Mouse (Mus musculus): ENCODE measurements around the gene Fam168b.

Gene Fam168b

DNA sequence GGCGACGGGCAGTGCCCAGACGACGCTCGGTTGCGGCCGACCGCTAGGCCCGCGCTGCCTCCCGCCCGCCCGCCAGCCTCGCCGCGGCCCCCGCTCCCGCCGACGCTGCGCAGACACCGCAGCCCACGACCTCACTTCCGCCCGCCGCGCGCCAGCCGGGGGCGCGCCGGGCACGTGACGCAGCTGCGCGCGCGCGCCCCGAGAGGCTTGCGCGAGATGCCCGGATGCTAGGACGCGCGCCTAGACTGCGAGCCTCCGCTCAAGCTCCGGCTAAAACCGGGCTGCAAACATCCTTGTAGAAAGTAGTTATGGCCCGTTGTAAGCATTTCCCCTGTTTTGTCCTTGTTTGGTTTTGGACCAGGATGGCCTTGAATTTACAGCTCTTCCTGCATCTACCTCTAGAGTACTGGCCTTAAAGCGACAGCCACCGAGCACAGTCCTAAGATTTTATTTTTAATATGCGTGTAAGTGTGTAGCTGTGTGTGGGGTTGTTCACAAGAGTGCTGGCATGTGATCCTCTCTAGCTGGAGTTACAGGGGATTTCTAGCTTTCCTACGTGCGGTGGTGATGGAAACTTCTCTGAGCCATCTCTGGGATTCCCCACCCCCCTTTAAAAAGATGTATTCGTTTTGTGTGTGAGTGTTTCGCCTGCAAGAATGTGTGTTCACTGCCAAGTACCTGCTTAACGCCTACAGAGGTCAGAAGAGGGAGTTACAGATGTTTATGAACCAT, at the start of gene Fam168b:
TSS of gene Fam168b (minus strand) at position 179 of the 732 bp plus-strand sequence.
- peak; percentile 90 to 95 for DNase-seq

DNA sequence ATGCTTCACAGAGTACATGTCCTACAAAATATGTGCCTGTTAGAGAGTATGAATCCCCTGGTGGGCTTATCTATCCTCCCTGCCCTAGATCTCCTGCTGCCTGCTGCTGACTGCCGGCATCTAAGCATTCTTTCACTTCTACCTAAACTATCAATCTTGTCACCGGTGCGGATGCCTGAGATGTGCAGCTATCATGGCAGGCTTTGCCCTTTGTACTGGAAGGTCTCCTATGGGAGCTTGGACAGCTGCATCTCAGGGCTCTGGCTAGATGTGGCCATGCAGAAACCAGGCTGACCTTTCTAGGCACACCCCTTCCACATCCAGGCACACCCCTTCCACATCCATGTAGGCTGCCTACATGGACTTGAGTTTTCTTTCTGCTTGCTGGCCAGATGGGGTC, 49.6 kb upstream of the Fam168b start:
- DNase-seq: no peak

DNA sequence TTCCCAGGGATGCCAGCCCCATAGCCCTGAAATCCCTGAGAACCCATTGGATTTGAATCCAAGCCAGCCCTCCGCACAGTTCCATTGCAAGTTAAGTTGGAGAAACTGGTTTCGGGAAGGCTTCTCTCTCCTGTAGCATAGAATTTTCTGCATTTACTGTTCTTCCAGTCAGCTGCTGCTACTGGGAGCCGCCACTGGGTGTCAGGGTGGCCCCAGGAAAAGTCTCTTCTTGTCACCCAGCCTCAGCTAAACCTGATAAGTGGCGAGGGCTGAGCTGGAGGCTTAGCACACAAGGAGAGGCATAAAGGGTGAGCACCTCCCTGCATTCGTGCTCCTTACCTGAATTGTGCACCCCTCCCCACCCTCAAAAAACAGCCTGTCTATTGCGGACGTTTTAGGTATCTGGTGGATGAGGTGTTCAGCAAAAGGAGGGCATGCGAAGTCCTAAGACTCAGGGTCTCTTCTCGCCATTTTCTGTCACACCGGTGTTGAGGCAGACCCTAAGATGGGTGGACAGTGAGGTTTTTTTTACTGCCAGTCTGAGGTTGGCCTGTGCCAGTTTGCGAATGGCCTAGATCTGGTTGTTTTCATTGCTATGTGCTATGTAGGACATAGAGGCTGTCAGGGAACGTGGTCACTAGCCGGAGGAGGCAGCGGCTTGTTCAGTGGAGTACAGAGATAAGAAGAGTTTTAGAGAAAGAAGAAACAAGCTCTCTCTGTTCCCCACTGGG, 48.9 kb upstream of the Fam168b start:
- DNase-seq: peak; percentile 66 to 73

DNA sequence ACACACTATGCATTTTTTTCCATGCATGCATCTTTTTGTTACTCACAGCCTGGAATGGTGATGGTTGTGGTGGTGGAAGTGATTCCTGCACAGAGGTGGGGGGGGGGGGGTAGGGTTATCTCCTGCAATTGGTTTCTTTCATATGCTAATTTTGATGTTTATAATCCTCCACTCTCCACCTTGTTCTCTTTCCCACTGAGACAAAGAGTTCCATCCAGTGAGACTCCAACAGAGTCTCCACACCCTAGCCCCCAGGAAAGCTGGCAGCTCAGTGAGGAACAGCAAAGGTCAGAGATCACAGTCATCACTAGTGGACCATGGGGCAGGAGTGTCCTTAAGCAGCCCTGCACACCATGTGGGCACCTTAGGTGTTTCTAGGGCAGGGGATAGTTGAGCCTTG, 40.9 kb upstream of the Fam168b start:
- DNase-seq: no peak

DNA sequence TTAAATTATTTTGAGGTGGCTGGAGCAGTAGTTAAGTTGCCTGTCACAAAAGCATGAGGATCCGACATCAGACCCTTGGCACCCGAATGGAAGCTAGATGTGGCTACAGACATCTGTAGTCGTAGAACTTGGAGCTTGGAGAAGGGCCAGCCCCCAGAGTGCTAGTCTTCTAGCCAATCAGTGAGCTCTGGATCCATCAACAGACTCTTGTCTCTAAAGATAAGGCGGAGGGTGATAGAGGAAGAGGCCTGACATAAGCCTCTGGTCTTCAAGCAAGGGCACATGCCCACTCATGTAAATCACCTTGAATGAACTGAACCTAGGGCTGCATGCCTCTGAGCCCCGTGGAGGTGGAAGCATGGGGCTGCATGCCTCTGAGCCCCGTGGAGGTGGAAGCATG, 36.7 kb upstream of the Fam168b start:
- no peak for DNase-seq

DNA sequence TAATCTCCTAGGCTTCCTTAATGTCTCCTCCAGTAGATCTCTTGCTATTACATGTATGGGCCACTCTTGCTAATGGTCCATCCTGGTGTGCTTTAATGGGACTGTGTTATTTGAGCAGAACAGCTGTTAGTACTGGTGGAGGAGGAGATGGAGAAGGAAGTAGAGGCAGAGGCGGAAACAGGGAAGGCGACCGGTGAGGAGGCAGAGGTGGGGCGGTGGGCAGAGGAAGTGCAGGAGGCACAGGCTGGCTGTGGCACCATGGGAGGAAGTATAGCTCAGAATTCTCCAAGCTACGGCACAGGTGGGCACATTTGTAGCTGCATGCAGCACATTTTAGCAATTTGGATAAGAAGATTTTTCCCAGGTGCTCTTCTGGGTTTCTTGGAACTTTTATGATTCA, 30.7 kb upstream of the Fam168b start:
- no peak for DNase-seq

DNA sequence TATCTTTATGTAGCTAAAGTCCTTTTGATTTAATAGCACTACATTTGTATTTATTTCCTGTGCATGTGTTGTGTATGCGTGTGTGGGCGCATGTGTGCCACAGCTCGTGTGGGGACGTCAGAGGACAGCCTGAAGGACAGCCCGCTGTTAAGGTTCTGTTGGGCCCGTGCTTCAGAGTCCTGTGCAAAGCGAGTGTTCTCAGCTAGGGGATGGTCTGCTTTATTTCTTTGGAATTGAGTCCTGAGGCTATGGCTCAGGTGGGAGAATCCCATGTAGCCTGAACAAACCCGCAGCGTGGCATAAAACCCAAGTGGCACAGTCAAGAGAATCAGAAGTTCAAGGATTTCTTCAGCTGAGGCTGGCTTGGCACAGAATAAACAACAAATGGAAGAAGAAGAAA, 28.3 kb upstream of the Fam168b start:
- DNase-seq: no peak

DNA sequence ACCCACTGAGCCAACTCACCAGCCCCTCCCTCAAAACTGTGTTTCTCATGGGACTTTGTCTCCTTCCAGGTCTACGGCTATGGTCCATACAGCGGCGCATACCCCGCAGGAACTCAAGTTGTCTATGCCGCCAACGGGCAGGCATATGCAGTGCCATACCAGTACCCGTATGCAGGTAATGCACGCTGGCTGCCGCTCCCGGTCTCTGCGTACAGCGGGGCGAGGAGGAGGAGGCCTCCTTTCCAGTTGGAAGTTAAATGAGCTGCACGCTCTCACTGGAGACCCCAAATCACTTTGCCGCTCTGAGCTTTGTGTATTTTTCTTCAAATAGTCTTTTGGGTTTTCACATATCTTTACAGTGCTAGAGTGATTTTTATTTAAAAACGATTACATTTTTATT, 26.4 kb upstream of the Fam168b start:
- no peak for DNase-seq

DNA sequence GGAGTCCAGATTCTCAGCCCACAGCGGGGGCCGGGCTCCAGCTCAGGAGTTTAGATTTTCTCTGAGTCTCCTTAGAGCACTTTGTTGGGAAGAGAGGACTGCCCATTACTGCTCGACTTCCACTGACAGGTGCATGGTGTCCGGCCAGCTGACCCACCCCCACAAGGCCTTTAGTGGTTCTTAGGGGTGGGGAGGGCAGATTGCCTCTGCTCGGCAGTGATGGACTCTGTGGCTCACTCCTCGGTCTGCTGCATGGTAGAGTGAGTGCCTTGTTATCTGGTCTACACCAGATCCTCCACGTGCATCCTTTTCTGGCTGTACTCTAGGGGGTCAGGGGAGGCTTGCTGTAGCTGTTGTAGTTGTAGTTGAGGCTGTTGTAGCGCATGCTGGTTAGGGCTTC, 25.5 kb upstream of the Fam168b start:
- DNase-seq: no peak

DNA sequence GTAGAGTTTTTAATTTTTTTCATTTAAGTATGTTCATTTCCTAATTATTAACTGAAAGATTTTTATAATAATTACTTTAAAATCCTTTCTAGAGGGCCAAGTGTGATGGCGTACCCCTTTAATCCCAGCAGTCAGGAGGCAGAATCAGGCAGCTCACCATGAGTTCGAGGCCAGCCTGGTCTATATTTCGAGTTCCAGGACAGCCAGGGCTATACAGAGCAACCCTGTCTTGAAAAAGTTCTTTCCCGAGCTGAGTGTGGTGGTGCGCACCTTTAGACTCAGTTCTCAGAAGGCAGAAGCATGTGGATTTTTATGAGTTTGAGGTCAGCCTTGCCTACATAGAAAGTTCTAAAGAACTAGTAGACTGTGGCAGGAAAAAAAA, 24.7 kb upstream of the Fam168b start:
- no peak for DNase-seq

DNA sequence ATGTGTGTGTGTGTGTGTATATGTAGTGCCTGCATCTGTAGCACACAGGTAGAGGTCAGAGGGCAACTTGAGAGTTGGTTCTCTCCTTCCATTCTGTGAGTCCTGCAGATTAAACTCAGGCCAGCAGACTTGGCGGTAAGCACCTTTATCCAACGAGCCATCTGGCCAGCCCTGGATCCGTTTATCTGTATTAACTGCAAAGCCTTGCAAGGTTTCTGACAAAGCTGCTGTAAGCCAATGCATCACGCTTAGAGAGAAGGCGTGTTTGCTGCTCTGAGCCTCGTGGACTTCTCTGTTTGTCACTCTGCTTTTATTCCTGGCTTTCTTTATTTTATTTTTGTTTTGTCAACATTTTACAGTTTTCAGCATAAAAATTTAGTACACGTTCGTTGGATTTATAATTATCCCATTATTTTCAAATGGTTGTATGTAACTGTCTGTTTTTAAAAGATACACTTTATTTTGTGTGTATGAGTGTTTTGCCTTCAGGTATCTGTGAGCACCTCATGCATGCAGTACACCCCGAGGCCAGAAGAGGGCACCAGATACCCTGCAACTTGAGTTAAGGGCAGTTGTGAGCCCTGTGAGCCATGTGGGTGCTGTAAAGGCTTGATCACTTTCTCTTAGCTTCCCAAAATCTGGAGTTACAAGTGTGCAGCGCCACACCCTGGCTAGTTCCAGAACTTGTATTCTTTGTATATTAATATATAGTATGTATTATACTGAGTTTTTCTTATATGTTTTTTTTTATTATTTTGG, 24.1 kb upstream of the Fam168b start:
- DNase-seq: peak; percentile 94

DNA sequence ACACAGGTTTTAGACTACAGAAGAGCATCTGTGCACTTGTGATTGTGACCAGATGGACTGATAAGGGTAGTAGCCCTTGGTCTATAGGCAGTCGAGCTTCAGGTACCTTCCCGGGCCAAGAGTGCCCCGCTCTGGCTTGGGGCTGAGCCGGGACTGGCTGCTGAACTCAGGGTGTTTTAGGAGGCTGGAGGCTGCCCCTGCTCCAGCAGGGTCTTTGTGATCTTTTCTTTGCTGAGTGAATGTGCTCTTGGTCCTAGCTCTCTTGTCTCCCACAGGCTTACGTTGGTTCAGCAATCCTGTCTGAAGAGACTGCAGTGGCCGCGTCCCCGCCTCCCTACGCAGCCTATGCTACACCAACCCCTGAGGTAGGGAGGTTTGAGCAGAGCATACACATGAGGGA, 23.0 kb upstream of the Fam168b start:
- no peak for DNase-seq

DNA sequence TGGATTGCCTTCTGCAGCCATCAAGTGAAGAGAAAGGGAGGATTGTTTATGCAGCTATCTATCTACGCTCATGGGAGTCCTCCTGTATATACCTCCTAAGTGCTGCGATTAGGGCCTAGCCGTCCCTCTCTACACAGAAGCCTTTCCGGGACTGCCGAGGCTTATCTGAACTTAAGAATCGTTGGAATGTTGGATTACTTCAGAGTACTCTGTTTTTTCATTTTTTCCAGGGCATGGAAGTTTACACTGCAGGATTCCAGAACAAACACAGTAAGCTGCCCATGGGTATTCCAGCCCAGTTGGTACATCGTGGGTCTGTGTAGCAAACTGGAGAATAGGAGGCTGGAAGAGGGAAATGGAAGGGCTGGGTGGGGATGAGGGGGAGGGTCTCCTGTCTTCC, 21.4 kb upstream of the Fam168b start:
- DNase-seq: no peak

DNA sequence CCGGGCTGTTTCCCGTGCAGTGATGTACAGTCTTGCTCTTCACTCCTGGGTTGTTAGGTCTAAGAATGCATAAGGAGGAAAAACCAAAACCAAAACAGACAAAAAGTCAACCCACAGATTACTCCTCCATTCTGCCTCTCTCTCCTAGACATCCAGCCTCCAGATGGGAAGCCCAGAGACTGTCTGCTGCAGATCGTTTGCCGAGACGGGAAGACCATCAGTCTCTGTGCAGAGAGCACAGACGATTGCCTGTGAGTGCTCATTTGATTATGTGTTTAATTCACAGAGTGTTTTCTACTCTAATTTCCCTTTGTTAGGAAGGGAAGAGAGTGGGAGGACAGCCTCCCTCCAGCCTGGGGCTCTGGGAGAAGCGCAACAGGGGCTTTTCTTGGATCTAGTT, 20.5 kb upstream of the Fam168b start:
- DNase-seq: no peak

DNA sequence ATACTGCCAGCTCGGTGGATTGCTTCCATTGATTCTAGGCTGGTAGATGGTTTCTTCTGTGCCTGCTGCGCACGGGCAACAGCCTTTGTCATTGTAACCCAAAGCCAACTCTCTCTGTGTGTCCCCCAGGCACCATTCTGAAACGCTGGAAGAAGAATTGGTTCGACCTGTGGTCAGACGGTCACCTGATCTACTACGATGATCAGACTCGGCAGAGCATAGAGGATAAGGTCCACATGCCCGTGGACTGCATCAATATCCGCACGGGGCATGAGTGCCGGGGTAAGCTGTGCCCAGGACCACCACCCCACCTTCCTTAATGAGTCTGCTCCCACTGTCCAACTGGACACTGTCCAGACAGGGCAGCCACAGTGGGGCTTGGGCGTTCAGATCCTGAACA, 20.0 kb upstream of the Fam168b start:
- DNase-seq: no peak

DNA sequence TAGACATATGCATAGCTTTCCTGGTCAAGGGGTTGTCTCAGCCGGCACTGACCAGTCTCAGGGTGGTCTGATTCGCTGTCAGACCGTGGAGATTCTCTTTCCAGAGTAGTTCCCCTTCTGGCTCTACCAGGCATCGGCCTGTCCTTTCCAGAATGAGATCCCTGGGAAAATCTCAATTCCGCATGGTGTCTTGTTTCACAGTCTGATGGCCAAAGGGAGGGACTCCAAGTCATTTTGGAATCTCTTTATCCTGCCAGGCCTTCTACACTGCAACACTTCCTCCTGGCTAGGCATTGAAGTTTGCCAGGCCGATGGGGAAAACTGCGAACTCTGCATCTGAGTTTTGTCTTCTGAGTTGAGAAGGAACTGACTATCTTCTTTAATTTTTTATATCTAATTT, 17.3 kb upstream of the Fam168b start:
- no peak for DNase-seq

DNA sequence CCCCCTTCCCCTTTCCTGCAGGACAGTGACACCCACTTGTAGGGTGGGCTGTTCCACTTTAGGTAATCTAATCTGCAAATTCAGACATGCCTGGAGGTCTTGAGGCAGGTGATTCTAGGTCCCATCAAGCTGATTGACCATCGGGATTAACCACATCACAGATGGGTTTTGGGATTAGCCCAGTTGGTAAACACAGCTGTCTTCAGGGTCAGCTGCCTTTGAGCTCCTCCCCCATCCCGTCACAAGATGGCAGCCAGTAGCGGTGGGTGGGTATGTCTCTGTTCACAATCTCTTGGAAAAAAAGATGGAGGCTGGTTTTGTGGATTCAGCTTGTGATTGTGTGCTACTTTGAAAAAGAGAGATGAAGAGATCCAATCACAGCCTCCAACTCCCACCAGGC, 16.9 kb upstream of the Fam168b start:
- DNase-seq: no peak

DNA sequence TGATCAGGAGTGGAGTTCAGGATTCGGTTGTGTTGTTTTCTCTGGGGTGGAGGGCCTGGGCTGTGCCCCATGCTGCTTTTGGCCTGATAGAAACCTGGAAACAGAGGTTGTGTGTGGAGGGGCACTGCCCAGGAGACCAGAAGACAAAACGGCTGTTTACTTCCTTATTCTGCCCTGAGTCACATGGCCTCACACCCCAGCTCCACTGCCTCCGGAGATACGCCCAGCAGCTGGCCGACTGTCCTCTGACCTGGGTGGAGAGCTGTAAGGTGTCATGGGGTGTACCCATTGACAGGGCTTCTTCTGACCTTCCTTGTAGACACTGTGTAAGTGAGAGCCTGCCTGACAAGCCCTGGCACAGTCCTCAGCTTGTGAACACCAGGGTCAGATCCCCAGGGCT, 15.8 kb upstream of the Fam168b start:
- DNase-seq: no peak

DNA sequence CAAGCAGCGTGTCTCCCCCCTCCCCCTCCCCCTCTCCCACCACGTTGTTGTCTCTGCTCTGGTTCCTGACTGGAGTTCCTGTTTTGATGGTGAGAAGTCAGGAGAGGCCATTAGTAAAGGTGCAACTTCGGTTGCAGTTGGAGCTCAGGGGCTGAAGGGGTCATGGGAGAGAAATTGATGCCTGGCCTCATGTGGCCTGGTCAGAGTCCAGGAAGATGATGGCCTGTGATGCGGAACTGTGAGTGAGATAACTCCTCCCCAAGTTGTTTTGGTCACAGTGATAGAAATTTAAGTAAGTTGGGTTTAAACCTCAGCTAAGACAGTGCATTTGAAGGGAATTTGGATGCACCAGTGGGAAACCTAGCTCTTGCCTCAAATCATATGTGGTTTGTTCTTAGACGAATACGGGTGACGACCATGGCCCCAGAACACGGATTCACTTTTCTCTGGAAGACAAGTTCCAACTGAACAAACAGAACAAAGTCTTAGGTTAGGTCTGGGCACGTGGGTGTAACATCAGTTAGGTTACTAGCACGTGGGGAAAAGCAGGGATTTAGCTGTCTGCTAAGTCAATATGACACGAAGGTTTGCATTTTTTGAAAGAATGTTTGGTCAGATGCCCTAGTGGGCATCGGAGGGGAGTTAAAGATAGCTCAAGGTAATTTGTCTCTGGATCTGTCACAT, 12.3 kb upstream of the Fam168b start:
- no peak for DNase-seq

DNA sequence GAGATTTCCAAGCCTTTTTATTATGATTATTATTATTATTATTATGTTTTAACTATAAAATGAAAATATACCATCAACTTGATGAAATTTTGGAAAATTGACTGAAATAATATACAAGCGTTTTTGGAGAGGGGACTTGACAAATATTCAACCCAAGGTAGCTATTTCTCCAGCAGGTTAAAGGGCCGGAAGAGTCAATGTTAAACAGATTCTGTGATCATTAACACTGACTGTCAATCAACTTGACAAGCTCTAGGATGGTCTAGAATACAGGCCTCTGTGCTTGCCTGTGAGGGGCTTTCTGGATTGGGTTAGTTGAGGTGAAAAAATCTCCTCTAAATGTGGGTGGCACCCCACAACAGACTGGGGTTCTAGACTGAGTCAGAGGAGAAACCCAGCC, 10.9 kb upstream of the Fam168b start:
- no peak for DNase-seq

DNA sequence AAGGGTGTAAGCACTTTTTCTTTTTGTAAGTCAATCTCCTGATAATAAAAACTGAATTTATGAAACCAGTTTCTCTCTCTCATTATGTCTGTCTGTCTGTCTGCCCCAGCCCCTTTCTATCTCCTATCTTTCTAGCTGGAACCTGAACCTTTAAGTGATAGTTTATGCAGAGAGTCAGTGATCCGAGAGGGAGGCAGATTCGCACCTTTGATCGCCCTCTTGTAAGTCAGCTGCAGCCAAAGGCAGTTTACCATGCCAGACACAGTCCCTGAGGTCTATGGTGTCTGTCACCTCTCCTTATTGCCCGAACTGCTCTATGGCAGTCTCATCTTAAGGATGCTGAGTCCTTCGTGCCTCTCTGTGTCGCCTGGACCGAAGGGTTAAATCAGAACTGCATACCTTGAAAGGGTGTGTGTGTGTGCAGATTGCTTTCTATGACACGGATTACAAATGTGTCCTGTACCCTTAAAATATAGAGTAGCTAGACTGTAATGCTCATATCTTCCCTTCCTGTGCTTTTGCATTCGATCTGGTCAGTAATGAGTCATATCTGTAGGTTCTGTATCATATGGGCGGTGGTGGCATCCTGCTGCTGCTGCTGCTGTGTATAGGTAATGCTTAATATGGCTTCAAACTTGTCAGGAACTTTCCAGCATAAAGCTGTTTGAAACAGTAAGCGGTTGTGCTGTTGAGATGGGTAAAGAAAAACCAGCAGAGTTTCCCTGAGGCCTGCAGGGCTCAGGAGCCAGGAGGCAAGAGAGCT, 9.4 kb upstream of the Fam168b start:
- no peak for DNase-seq

DNA sequence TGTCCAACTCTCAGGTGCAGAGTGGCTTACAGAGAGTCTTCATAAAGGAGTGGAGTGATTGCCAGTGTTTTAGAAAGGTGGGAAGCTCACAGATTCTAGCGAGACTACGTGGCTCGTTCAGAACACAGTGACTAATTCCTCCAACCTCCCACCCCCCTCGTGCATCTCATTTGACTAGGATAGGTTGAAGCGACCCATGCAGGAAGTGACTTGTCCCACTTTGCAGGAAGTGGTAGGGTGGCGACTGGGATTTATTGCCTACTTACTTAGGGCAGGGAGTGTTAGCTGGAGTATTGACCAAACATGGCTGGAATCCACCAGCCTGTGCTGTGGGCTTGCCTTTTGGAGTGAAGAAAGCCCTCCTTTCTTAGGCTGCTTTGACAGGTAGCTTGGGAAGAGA, 8.7 kb upstream of the Fam168b start:
- peak; percentile 34 to 63 for DNase-seq

All from kidney, postnatal 4 days (tissue).